Mouse (Mus musculus) olfactory bulb, adult 2 months (tissue): ENCODE results near the gene Smim7.

Experiments used
- CTCF ChIP-seq: fragments of 200-500 bp; IDR thresholded peaks from 2 replicates; pipeline ENCODE4 v1.5.1; 2012; ENCODE audit warnings: low read depth, mild to moderate bottlenecking, low read length, moderate library complexity; ENCODE audit not compliant: insufficient read depth
- POLR2A ChIP-seq: fragments of 200-500 bp; IDR thresholded peaks from 2 replicates; pipeline ENCODE4 v1.6.1; 2012; ENCODE audit warnings: mild to moderate bottlenecking, low read depth, low read length, moderate library complexity; ENCODE audit not compliant: insufficient read depth

DNA sequence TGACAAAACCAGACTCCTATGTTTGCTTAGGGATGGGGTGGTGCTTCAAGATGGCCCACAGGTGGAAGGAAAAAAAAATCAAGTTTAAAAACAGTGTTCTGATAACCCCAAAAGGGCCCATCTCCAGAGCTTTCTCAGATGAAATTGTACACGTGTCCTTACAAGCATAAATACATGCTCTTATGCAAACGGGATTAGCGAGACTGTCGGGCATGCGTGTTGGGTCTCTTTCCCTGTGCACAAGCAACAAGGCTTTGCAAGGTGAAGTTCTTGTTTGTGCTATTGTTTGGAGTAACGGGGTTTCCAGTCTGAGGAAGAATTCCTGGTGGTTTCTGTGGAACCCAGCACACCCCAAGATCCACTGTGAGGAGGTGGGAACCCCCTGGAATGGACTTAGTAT, 2.6 kb upstream of the Smim7 start:
- TF ChIP-seq CTCF = no peak
- no peak for TF ChIP-seq POLR2A
